Mouse (Mus musculus): ENCODE measurements around the gene Trip6. TPM values are rescaled to one million over a fixed set of nuclear protein-coding genes. Genes with fewer than 3 reads are reported as not detected.

Trip6 gene
- total RNA-seq, 1 experiment = 22.7 TPM

DNA sequence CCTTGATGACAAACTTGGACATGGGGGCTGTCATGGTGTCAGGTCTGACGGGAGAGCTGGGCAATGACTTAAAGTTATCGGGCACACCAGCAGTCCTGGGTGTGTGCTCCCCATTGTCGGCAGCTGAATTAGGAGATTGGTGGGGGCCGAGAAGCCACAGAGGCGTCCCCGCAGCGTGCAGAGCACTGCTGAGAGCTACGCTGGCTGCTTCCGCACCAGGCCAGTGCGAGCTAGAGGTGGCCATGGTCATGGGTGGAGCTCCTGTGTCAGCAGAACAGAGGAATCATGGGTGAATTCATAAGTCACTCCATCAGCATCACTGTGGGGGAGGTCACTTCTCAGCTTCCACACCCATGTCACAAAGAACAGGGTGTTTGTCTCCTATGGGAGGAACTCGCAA is 49.4 kb downstream of the Trip6 start:
- no peak overlapping the region for H3K27ac ChIP-seq (ENCODE audit: insufficient read depth, low read depth, low read length, poor library complexity, severe bottlenecking)
- in situ Hi-C loops (cut with MboI; ENCODE audit: low sequenced_read_pairs in 2 of 2, unreplicated experiment in 2 of 2) = no loop called here

DNA sequence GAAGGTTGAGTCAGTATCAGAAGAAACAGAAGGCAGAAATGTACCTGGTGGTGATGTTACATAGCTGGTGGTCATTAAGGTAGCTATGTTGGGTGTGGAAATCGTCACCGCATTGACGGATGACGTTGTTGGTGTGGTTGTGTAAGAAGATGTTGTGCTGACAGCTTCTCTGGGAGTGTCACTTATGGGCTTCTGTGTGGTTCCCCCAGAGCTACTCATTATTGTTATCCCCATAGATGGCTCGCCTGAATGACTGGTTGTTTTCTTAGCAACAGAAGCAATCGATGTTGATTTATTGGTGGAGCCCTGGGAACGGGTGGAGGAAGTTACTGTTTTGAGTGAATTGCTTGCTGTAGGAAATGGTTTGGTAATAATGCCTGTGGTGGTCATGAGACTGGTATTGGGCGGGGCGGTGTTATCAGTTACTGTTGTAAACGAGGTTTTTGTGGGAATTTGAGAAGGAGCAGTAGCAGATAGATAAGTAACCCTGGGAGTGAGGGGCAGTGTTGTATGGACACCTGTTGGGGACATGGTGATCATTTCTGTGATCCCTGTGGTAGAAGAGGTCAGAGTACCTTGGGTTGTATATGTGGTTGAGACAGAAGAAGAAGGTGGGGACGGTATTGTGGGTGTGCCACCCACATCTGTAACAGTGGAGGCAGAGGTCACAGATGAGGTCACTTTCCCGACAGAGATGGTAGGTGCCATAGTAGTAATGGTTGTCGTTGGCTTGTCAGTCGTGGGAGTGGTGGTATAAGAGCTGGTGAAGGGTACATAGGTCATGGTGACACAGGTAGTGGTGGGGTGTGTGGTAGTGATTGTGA is 50.1 kb downstream of the Trip6 start:
- DNase-seq (ENCODE audit: low read depth, low spot score) = no peak
- Histone ChIP-seq H3K36me3 (ENCODE audit: control insufficient read depth, insufficient read depth, low read length, poor library complexity, severe bottlenecking) (no peaks in the 10 kb centered on the region), H3K4me3 (ENCODE audit: insufficient read depth in 1 of 2, low read depth in 1 of 2, low read length in 2 of 2, poor library complexity in 1 of 2, severe bottlenecking in 1 of 2) (no peak overlapping the region), H3K9ac (ENCODE audit: insufficient read depth, low read depth, low read length, poor library complexity, severe bottlenecking) (no peak overlapping the region), H3K4me1 (ENCODE audit: control insufficient read depth in 2 of 2, insufficient read depth in 2 of 2, low read length in 2 of 2, poor library complexity in 1 of 2) (no peaks in the 10 kb centered on the region; a peak in 1 of 4 replicates), H3K27ac (ENCODE audit: insufficient read depth, low read depth, low read length, poor library complexity, severe bottlenecking) (no peak overlapping the region), H3K9me3 (ENCODE audit: control insufficient read depth, insufficient read depth, low read depth, low read length) (no peaks in the 10 kb centered on the region)
- TF ChIP-seq ZC3H11A (IDR thresholded peaks at IDR 0.05; ENCODE audit: borderline replicate concordance, low read depth, low read length) (no peak), HCFC1 (IDR thresholded peaks at IDR 0.05; ENCODE audit: borderline replicate concordance, insufficient read depth, low read length) (no peak), ZNF384 (IDR thresholded peaks at IDR 0.05; ENCODE audit: low read depth, low read length) (no peak), MAFK (IDR thresholded peaks at IDR 0.05; ENCODE audit: insufficient read depth, low read depth, low read length) (no peak), CHD2 (IDR thresholded peaks at IDR 0.05; ENCODE audit: low read depth, low read length) (no peak)
- in situ Hi-C loops (cut with MboI; ENCODE audit: low sequenced_read_pairs in 2 of 2, unreplicated experiment in 2 of 2) = no loop called here

More for the DNA sequence above, 49.4 kb downstream of the Trip6 start:
- TF ChIP-seq HCFC1 (IDR thresholded peaks at IDR 0.05; ENCODE audit: borderline replicate concordance, insufficient read depth, low read length) = no peak
- TF ChIP-seq ZNF384 (IDR thresholded peaks at IDR 0.05; ENCODE audit: low read depth, low read length) = no peak
- no peak for TF ChIP-seq MAFK (IDR thresholded peaks at IDR 0.05; ENCODE audit: insufficient read depth, low read depth, low read length)
- TF ChIP-seq CHD2 (IDR thresholded peaks at IDR 0.05; ENCODE audit: low read depth, low read length) = no peak
- no peak for TF ChIP-seq ZC3H11A (IDR thresholded peaks at IDR 0.05; ENCODE audit: borderline replicate concordance, low read depth, low read length)
- H3K4me1 ChIP-seq (ENCODE audit: control insufficient read depth in 2 of 2, insufficient read depth in 2 of 2, low read length in 2 of 2, poor library complexity in 1 of 2) = no peaks in the 10 kb centered on the region; a peak in 1 of 4 replicates
- H3K36me3 ChIP-seq (ENCODE audit: control insufficient read depth, insufficient read depth, low read length, poor library complexity, severe bottlenecking) = no peaks in the 10 kb centered on the region
- H3K9me3 ChIP-seq (ENCODE audit: control insufficient read depth, insufficient read depth, low read depth, low read length) = no peaks in the 10 kb centered on the region
- no peak overlapping the region for H3K9ac ChIP-seq (ENCODE audit: insufficient read depth, low read depth, low read length, poor library complexity, severe bottlenecking)
- DNase-seq (ENCODE audit: low read depth, low spot score) = no peak
- no peak overlapping the region for H3K4me3 ChIP-seq (ENCODE audit: insufficient read depth in 1 of 2, low read depth in 1 of 2, low read length in 2 of 2, poor library complexity in 1 of 2, severe bottlenecking in 1 of 2)

Other genes starting within 250 kb of the Trip6 start
- 91.8 and 166 TPM in 2 replicates for gene Serpine1, start 242.1 kb downstream of the Trip6 start, total RNA-seq (2012; rRNA removed)
- gene Trim56, start 198.2 kb downstream of the Trip6 start, total RNA-seq (2012; rRNA removed) = 5.3 and 7.2 TPM in 2 replicates
- gene Muc3, start 165.1 kb downstream of the Trip6 start, total RNA-seq (2012; rRNA removed) = 3.1 and 3.4 TPM in 2 replicates
- gene Muc3a, start 102.0 kb downstream of the Trip6 start, total RNA-seq (2012; rRNA removed) = 0.26 and 0.36 TPM in 2 replicates
- gene Ache, start 26.9 kb downstream of the Trip6 start, total RNA-seq (2012; rRNA removed) = 0.31 TPM in 1 of 2 replicates, not detected in the other
- gene Ufsp1, start 19.8 kb downstream of the Trip6 start, total RNA-seq (2012; rRNA removed) = 3.6 and 6.3 TPM in 2 replicates
- gene Srrt, start 6.7 kb downstream of the Trip6 start, total RNA-seq (2012; rRNA removed) = 350 and 528 TPM in 2 replicates
- gene Slc12a9, start 19.2 kb upstream of the Trip6 start, total RNA-seq (2012; rRNA removed) = 20.9 and 34.9 TPM in 2 replicates
- 34.3 and 58.8 TPM in 2 replicates for gene Ephb4, start 35.7 kb upstream of the Trip6 start, total RNA-seq (2012; rRNA removed)
- 0.95 and 2.6 TPM in 2 replicates for gene Zan, start 162.7 kb upstream of the Trip6 start, total RNA-seq (2012; rRNA removed)
- 35.7 and 41.7 TPM in 2 replicates for gene Pop7, start 188.1 kb upstream of the Trip6 start, total RNA-seq (2012; rRNA removed)
- gene Gigyf1, start 204.1 kb upstream of the Trip6 start, total RNA-seq (2012; rRNA removed) = 24.7 and 40.3 TPM in 2 replicates
- gene Epo, start 218.8 kb upstream of the Trip6 start, total RNA-seq (2012; rRNA removed) = 0.36 and 0.48 TPM in 2 replicates
- gene Gnb2, start 219.1 kb upstream of the Trip6 start, total RNA-seq (2012; rRNA removed) = 259 and 297 TPM in 2 replicates
- gene Actl6b, start 239.1 kb upstream of the Trip6 start, total RNA-seq (2012; rRNA removed) = not detected in 2 replicates

Data from ES-E14 (cell line).